Mouse (Mus musculus) CH12.LX (cell line): ENCODE data around the gene Ints5. TPM values are rescaled to one million over a fixed set of nuclear protein-coding genes. Genes with fewer than 3 reads are reported as not detected.

Source experiments
- DNase-seq: peaks from one replicate; pipeline ENCODE4 v3.0.0-alpha.2; 2013; ENCODE audit errors: extremely low read depth
- H3K27ac ChIP-seq: 2 replicates; pipeline ENCODE4 v1.5.1; 2012; ENCODE audit warnings: low read depth, mild to moderate bottlenecking, control low read depth, moderate library complexity; ENCODE audit not compliant: insufficient read depth
- H3K27me3 ChIP-seq: replicated peaks from 2 replicates; pipeline ENCODE3; 2012; ENCODE audit warnings: inconsistent platforms
- H3K36me3 ChIP-seq, 2 experiments: replicated peaks in 1 of 2; 2 replicates each; pipeline versions ENCODE3 to v1.6.1; 2012; ENCODE audit warnings: inconsistent platforms in 1 of 2, low read length in 1 of 2, mild to moderate bottlenecking in 1 of 2, mixed read lengths in 1 of 2, moderate library complexity in 1 of 2; ENCODE audit not compliant: control insufficient read depth in 1 of 2, insufficient read depth in 1 of 2
- H3K4me1 ChIP-seq, 2 experiments: 2 replicates each; pipeline ENCODE4 v1.6.1; 2012; ENCODE audit warnings: inconsistent platforms in 1 of 2, moderate library complexity in 1 of 2; ENCODE audit not compliant: insufficient read depth in 2 of 2, control insufficient read depth in 1 of 2
- H3K4me2 ChIP-seq: 2 replicates; pipeline ENCODE4 v1.6.1; 2012; ENCODE audit warnings: low read depth, mild to moderate bottlenecking, control low read depth; ENCODE audit not compliant: poor library complexity, insufficient read depth, severe bottlenecking
- H3K4me3 ChIP-seq, 3 experiments: fragments of 150-350 bp in 1 of 3; sonication (generic) in 1 of 3; replicated peaks in 1 of 3; 2 replicates each; pipeline versions ENCODE3 to v1.5.1; 2011 to 2012; ENCODE audit warnings: low read depth in 2 of 3, low read length in 2 of 3, mild to moderate bottlenecking in 2 of 3, moderate library complexity in 2 of 3, control low read depth in 1 of 3, improper control_type of control experiment in 1 of 3, inconsistent platforms in 1 of 3, mixed read lengths in 1 of 3; ENCODE audit not compliant: poor library complexity in 1 of 3
- H3K79me2 ChIP-seq: replicated peaks from 2 replicates; pipeline ENCODE4 v1.6.1; 2012; ENCODE audit warnings: mild to moderate bottlenecking, moderate library complexity; ENCODE audit not compliant: control insufficient read depth, poor library complexity, insufficient read depth, severe bottlenecking; ENCODE audit errors: extremely low read depth
- H3K9ac ChIP-seq: 2 replicates; pipeline ENCODE4 v1.6.1; 2012; ENCODE audit warnings: low read depth, mild to moderate bottlenecking, control low read depth, moderate library complexity; ENCODE audit not compliant: insufficient read depth
- H3K9me3 ChIP-seq: replicated peaks from 2 replicates; pipeline ENCODE3; 2012; ENCODE audit warnings: low read length, inconsistent platforms, mixed read lengths
- BHLHE40 ChIP-seq: IDR thresholded peaks from 2 replicates; pipeline ENCODE4 v1.6.1; 2011; ENCODE audit warnings: mild to moderate bottlenecking, low read depth, low read length, improper control_type of control experiment
- CHD1 ChIP-seq: IDR thresholded peaks from 2 replicates; pipeline ENCODE4 v1.6.1; 2012; ENCODE audit warnings: low read depth, low read length, improper control_type of control experiment, inconsistent platforms
- CHD2 ChIP-seq: IDR thresholded peaks from 2 replicates; pipeline ENCODE4 v1.6.1; 2011; ENCODE audit warnings: low read length, improper control_type of control experiment
- E2F4 ChIP-seq: IDR thresholded peaks from 2 replicates; pipeline ENCODE4 v1.6.1; 2011; ENCODE audit warnings: low read depth, low read length, improper control_type of control experiment; ENCODE audit not compliant: insufficient replicate concordance
- EP300 ChIP-seq: IDR thresholded peaks from 2 replicates; pipeline ENCODE4 v1.6.1; 2011; ENCODE audit warnings: low read length, improper control_type of control experiment
- ETS1 ChIP-seq: conservative IDR thresholded peaks from 2 replicates; pipeline ENCODE4 v1.6.1; 2012; ENCODE audit warnings: low read depth, mild to moderate bottlenecking, inconsistent platforms, low read length, improper control_type of control experiment, moderate library complexity
- HCFC1 ChIP-seq: IDR thresholded peaks from 2 replicates; pipeline ENCODE4 v1.6.1; 2012; ENCODE audit warnings: low read depth, mild to moderate bottlenecking, inconsistent platforms, low read length, improper control_type of control experiment
- IRF4 ChIP-seq: IDR thresholded peaks from 2 replicates; pipeline ENCODE4 v1.6.1; 2014; ENCODE audit warnings: low read depth, mild to moderate bottlenecking, inconsistent platforms, low read length, improper control_type of control experiment
- JUN ChIP-seq: IDR thresholded peaks from 2 replicates; pipeline ENCODE4 v1.6.1; 2011; ENCODE audit warnings: low read depth, mild to moderate bottlenecking, low read length, improper control_type of control experiment, moderate library complexity; ENCODE audit not compliant: insufficient read depth
- JUND ChIP-seq: conservative IDR thresholded peaks from 2 replicates; pipeline ENCODE4 v1.6.1; 2011; ENCODE audit warnings: low read depth, low read length, improper control_type of control experiment
- MAX ChIP-seq: IDR thresholded peaks from 2 replicates; pipeline ENCODE4 v1.6.1; 2011; ENCODE audit warnings: low read length, improper control_type of control experiment
- MEF2A ChIP-seq: IDR thresholded peaks from 2 replicates; pipeline ENCODE4 v1.6.1; 2014; ENCODE audit warnings: low read depth, mild to moderate bottlenecking, inconsistent platforms, low read length, improper control_type of control experiment, borderline replicate concordance
- MXI1 ChIP-seq: IDR thresholded peaks from 2 replicates; pipeline ENCODE4 v1.6.1; 2011; ENCODE audit warnings: mild to moderate bottlenecking, low read depth, low read length, improper control_type of control experiment
- NRF1 ChIP-seq: IDR thresholded peaks from 2 replicates; pipeline ENCODE4 v1.6.1; 2014; ENCODE audit warnings: low read depth, mild to moderate bottlenecking, inconsistent platforms, low read length, improper control_type of control experiment, moderate library complexity
- PAX5 ChIP-seq: IDR thresholded peaks from 2 replicates; pipeline ENCODE4 v1.6.1; 2012; ENCODE audit warnings: low read length, inconsistent platforms, mixed read lengths
- RAD21 ChIP-seq: IDR thresholded peaks from 2 replicates; pipeline ENCODE4 v1.6.1; 2011; ENCODE audit warnings: low read depth, mild to moderate bottlenecking, low read length, improper control_type of control experiment, moderate library complexity
- SIN3A ChIP-seq: IDR thresholded peaks from 2 replicates; pipeline ENCODE4 v1.6.1; 2012; ENCODE audit warnings: low read length, improper control_type of control experiment, inconsistent platforms
- SMC3 ChIP-seq: IDR thresholded peaks from 2 replicates; pipeline ENCODE4 v1.6.1; 2011; ENCODE audit warnings: low read depth, low read length, improper control_type of control experiment
- TBP ChIP-seq: conservative IDR thresholded peaks from 2 replicates; pipeline ENCODE4 v1.6.1; 2011; ENCODE audit warnings: low read depth, low read length, improper control_type of control experiment
- UBTF ChIP-seq: IDR thresholded peaks from 2 replicates; pipeline ENCODE4 v1.6.1; 2012; ENCODE audit warnings: low read depth, mild to moderate bottlenecking, inconsistent platforms, low read length, improper control_type of control experiment, moderate library complexity
- USF1 ChIP-seq: IDR thresholded peaks from 2 replicates; pipeline ENCODE4 v1.6.1; 2014; ENCODE audit warnings: low read depth, mild to moderate bottlenecking, inconsistent platforms, low read length, improper control_type of control experiment
- USF2 ChIP-seq: conservative IDR thresholded peaks from 2 replicates; pipeline ENCODE4 v1.6.1; 2011; ENCODE audit warnings: low read depth, low read length, improper control_type of control experiment
- ZC3H11A ChIP-seq: IDR thresholded peaks from 2 replicates; pipeline ENCODE4 v1.6.1; 2012; ENCODE audit warnings: low read depth, mild to moderate bottlenecking, inconsistent platforms, low read length, improper control_type of control experiment
- ZKSCAN1 ChIP-seq: IDR thresholded peaks from 2 replicates; pipeline ENCODE4 v1.6.1; 2012; ENCODE audit warnings: low read depth, inconsistent platforms, low read length, improper control_type of control experiment, borderline replicate concordance
- ZMIZ1 ChIP-seq: IDR thresholded peaks from 2 replicates; pipeline ENCODE4 v1.6.1; 2012; ENCODE audit warnings: low read depth, mild to moderate bottlenecking, inconsistent platforms, low read length, improper control_type of control experiment
- dilution Hi-C: fragments of 300-500 bp; cut with MboI; formaldehyde crosslinking; loops from 2 replicates; pipeline ENCODE4 v1.14.3; 2020; ENCODE audit warnings: low sequenced_read_pairs; ENCODE audit not compliant: extremely low pct_unique_long_range_greater_than_20kb, extremely low pct_ligation_motif_present
- in situ Hi-C: fragments of 300-500 bp; cut with MboI; formaldehyde crosslinking; loops from 3 replicates; pipeline ENCODE4 v1.14.3; 2019; ENCODE audit warnings: low sequenced_read_pairs, low pct_ligation_motif_present, low pct_unique_long_range_greater_than_20kb, mixed read lengths
- polyA plus RNA-seq: library from polyadenylated mRNA; unstranded; fragments of >175 nt; gene quantifications from 2 replicates; pipeline ENCODE4 v1.2.1, GENCODE M21; 2012; ENCODE audit warnings: low read depth; ENCODE audit not compliant: insufficient read length
- total RNA-seq, 2 experiments: library from RNA; depleted of rRNA; stranded (reverse); fragments of 300-350 nt in 1 of 2; fragments of >200 nt in 1 of 2; gene quantifications; 2 replicates each; pipeline ENCODE4 v1.2.3; 2012 to 2014

The Ints5 gene
- total and polyA plus RNA-seq, 3 experiments, result 17.2 to 38.9 (median 38.0) TPM

- no peak for TF ChIP-seq JUND
- TF ChIP-seq NRF1, result peak; percentile 62
- no peak for TF ChIP-seq UBTF
- no peak for TF ChIP-seq SMC3
- TF ChIP-seq SIN3A, result peak; percentile 72
- no peak for TF ChIP-seq EP300
- no peak for TF ChIP-seq RAD21
- no peak for TF ChIP-seq PAX5
- TF ChIP-seq JUN, result no peak
Measured at GRCm38 (mm10) chr19:8897865-8898495, 5.2 kb downstream of the Ints5 start, which contains the start of gene Ganab (continued).

GRCm38 (mm10) chr19:8898576-8898975 is 5.8 kb downstream of the Ints5 start:
- Histone ChIP-seq H3K27ac (peak overlapping the region; percentile 29), H3K79me2 (peaks cover 74% of the 10 kb centered on the region), H3K4me1 (peaks cover 32 to 71% of the 10 kb centered on the region in 2 experiments), H3K4me2 (peak overlapping the region; percentile 96; the same call in 1 of the 2 replicates), H3K27me3 (no peaks in the 10 kb centered on the region), H3K4me3 (peak overlapping the region; percentile 82 to 99 (median 99)), H3K9me3 (no peaks in the 10 kb centered on the region)
- peak; percentile 29 for DNase-seq
- in situ Hi-C loops, result loop anchor here (5.0 kb wide), 1 partner anchor 39 kb away; no protein-coding TSS in a partner anchor
- TF ChIP-seq HCFC1 (no peak), SMC3 (no peak), CHD2 (no peak), IRF4 (no peak), ZC3H11A (no peak), ETS1 (no peak), USF1 (no peak), JUND (no peak), MXI1 (no peak), RAD21 (no peak), BHLHE40 (no peak), MAX (no peak), MEF2A (no peak), USF2 (no peak), TBP (no peak), ZMIZ1 (no peak), E2F4 (no peak), CHD1 (no peak), SIN3A (no peak), ZKSCAN1 (no peak)
- TF ChIP-seq, all 38 proteins: peak for 0
- Histone ChIP-seq H3K36me3 (peaks cover 30 to 48% of the 10 kb centered on the region in 2 experiments), H3K9ac (peak overlapping the region; percentile 85)
- dilution Hi-C loops, result no loop called here
